Mouse (Mus musculus) forebrain, embryonic 14.5 days (tissue): ENCODE measurements around the gene 4932429P05Rik. TPM values are rescaled to one million over a fixed set of nuclear protein-coding genes. Genes with fewer than 3 reads are reported as not detected.

ENCODE experiments used
- ATAC-seq: fragments of 200-750 bp; cut with Nextera tagmentation; 2 replicates; pipeline ENCODE4 v1.8.0; 2017; ENCODE audit warnings: mild to moderate bottlenecking, moderate library complexity
- DNase-seq: peaks from one replicate; pipeline ENCODE4 v3.0.0-alpha.2; 2015; ENCODE audit warnings: low spot score
- H3K27ac ChIP-seq: fragments of 300-500 bp; sonication (generic); 2 replicates; pipeline ENCODE4 v1.5.1; 2014; ENCODE audit warnings: low read depth, mild to moderate bottlenecking, control low read depth, low read length, moderate library complexity
- H3K27me3 ChIP-seq: fragments of 300-500 bp; sonication (generic); replicated peaks from 2 replicates; pipeline ENCODE4 v1.6.1; 2014; ENCODE audit warnings: low read length, control low read depth, mixed read lengths; ENCODE audit not compliant: control insufficient read depth, insufficient read depth
- H3K36me3 ChIP-seq: fragments of 300-500 bp; sonication (generic); 2 replicates; pipeline ENCODE4 v1.6.1; 2014; ENCODE audit warnings: low read length, control low read depth; ENCODE audit not compliant: control insufficient read depth, insufficient read depth
- H3K4me1 ChIP-seq: fragments of 300-500 bp; sonication (generic); 2 replicates; pipeline ENCODE4 v1.6.1; 2014; ENCODE audit warnings: antibody characterized with exemption, low read length, control low read depth; ENCODE audit not compliant: control insufficient read depth, insufficient read depth
- H3K4me2 ChIP-seq: fragments of 300-500 bp; sonication (generic); 2 replicates; pipeline ENCODE4 v1.6.1; 2014; ENCODE audit warnings: mild to moderate bottlenecking, control low read depth, low read length
- H3K4me3 ChIP-seq: fragments of 300-500 bp; sonication (generic); 2 replicates; pipeline ENCODE4 v1.5.1; 2014; ENCODE audit warnings: low read depth, low read length, control low read depth
- H3K9ac ChIP-seq: fragments of 300-500 bp; sonication (generic); 2 replicates; pipeline ENCODE4 v1.6.1; 2014; ENCODE audit warnings: mild to moderate bottlenecking, low read length, control low read depth, moderate library complexity
- H3K9me3 ChIP-seq: fragments of 300-500 bp; sonication (generic); replicated peaks from 2 replicates; pipeline ENCODE4 v1.6.1; 2016; ENCODE audit warnings: low read length, control low read depth, mixed read lengths; ENCODE audit not compliant: control insufficient read depth
- polyA plus RNA-seq: library from polyadenylated mRNA; unstranded; fragments of >200 nt; fragmentation: Nextera tagmentation; extraction: Ambion mirVana; gene quantifications from 2 replicates; pipeline ENCODE4 v1.2.1, GENCODE M21; 2014

The 4932429P05Rik gene
- polyA plus RNA-seq: not detected in 2 replicates

DNA sequence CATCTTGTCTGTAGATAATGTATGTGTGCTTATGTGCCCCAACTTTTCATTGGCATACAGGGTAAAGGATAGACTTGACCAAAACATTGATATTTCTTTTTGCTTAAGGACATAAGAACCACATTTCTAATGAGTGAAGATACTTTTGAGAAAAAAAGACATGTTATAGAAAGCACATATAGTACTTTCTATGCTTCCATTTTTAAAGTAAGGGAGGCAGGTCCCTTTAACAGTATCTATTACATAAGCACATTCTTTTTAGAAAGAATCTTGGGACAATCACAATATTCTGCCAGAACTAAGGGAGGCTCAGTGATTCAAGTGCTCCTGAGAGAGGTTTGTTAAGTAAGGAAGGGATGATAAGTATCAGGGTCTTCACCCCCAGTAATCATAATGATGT is at the start of gene 4932429P05Rik:
4932429P05Rik (plus strand) TSS at position 301 of the 400 bp plus-strand sequence.
- Histone ChIP-seq H3K36me3 (no peaks in the 10 kb centered on the region), H3K27me3 (no peaks in the 10 kb centered on the region), H3K4me1 (no peaks in the 10 kb centered on the region), H3K27ac (no peak within 1 kb of the TSS), H3K4me3 (no peak within 1 kb of the TSS), H3K9ac (no peak within 1 kb of the TSS), H3K4me2 (no peak within 1 kb of the TSS), H3K9me3 (no peaks in the 10 kb centered on the region)
- ATAC-seq (no peak), DNase-seq (no peak)

Other genes with a start within 250 kb of the 4932429P05Rik start
- not detected in 2 replicates for gene 4930415L06Rik, start 180.6 kb downstream of the 4932429P05Rik start, polyA plus RNA-seq